Mouse (Mus musculus) cortical plate, adult 2 months (tissue): Measurements from ENCODE around the gene Ubb.

ENCODE experiments used
- CTCF ChIP-seq: fragments of 200-500 bp; IDR thresholded peaks from 2 replicates; pipeline ENCODE4 v1.5.1; 2011; ENCODE audit warnings: mild to moderate bottlenecking, control low read depth, low read length; ENCODE audit not compliant: insufficient read depth; ENCODE audit errors: extremely low read depth
- POLR2A ChIP-seq: fragments of 200-500 bp; IDR thresholded peaks from 2 replicates; pipeline ENCODE4 v1.6.1; 2011; ENCODE audit warnings: mild to moderate bottlenecking, low read length, control low read depth; ENCODE audit not compliant: insufficient read depth; ENCODE audit errors: extremely low read depth

- TF ChIP-seq POLR2A: no peak
- TF ChIP-seq CTCF: no peak
These were observed 12.5 kb upstream of the Ubb start for GRCm38 (mm10) chr11:62538321-62539088.
